Mouse (Mus musculus) limb, embryonic 11.5 days (tissue): ENCODE measurements around the gene Mpzl1. TPM values are rescaled to one million over a fixed set of nuclear protein-coding genes. Genes with fewer than 3 reads are reported as not detected.
A peak's percentile ranks its signal among the peaks of the same experiment; 100 is the strongest.

ENCODE experiments used
- ATAC-seq: fragments of 200-750 bp; cut with Nextera tagmentation; 2 replicates; pipeline ENCODE4 v1.8.0; 2017; ENCODE audit warnings: low read depth; ENCODE audit not compliant: insufficient number of reproducible peaks, low FRiP score, low TSS enrichment
- DNase-seq: peaks from one replicate; pipeline ENCODE4 v3.0.0-alpha.2; 2015; ENCODE audit warnings: low spot score
- H3K27ac ChIP-seq: fragments of 300-500 bp; sonication (generic); replicated peaks from 2 replicates; pipeline ENCODE4 v1.5.1; 2014; ENCODE audit warnings: low read depth, mild to moderate bottlenecking, low read length
- H3K27me3 ChIP-seq: fragments of 300-500 bp; sonication (generic); 2 replicates; pipeline ENCODE4 v1.6.1; 2014; ENCODE audit warnings: mild to moderate bottlenecking, low read length, mixed read lengths; ENCODE audit not compliant: control insufficient read depth, insufficient read depth
- H3K36me3 ChIP-seq: fragments of 300-500 bp; sonication (generic); 2 replicates; pipeline ENCODE4 v1.6.1; 2014; ENCODE audit warnings: mild to moderate bottlenecking, low read length, moderate library complexity, mixed read lengths; ENCODE audit not compliant: control insufficient read depth, insufficient read depth
- H3K4me1 ChIP-seq: fragments of 300-500 bp; sonication (generic); 2 replicates; pipeline ENCODE4 v1.6.1; 2014; ENCODE audit warnings: low read length, mixed read lengths; ENCODE audit not compliant: control insufficient read depth, insufficient read depth
- H3K4me2 ChIP-seq: fragments of 300-500 bp; sonication (generic); 2 replicates; pipeline ENCODE4 v1.6.1; 2014; ENCODE audit warnings: low read depth, mild to moderate bottlenecking, moderate library complexity; ENCODE audit not compliant: severe bottlenecking
- H3K4me3 ChIP-seq: fragments of 300-500 bp; sonication (generic); 2 replicates; pipeline ENCODE4 v1.5.1; 2014; ENCODE audit warnings: low read depth, low read length
- H3K9ac ChIP-seq: fragments of 300-500 bp; sonication (generic); 2 replicates; pipeline ENCODE4 v1.6.1; 2014; ENCODE audit warnings: mild to moderate bottlenecking, low read length
- H3K9me3 ChIP-seq: fragments of 300-500 bp; sonication (generic); 2 replicates; pipeline ENCODE4 v1.6.1; 2016; ENCODE audit warnings: low read length; ENCODE audit not compliant: control insufficient read depth
- WGBS: fragments of 180-500 bp; shearing (Covaris S2); extraction: QIAGEN DNeasy Blood & Tissue Kit; methylation state at CpG from one replicate; pipeline ENCODE4 v1.1.7; 2014; 5-methylcytosine and 5-hydroxymethylcytosine counted together
- polyA plus RNA-seq: library from polyadenylated mRNA; unstranded; fragments of >200 nt; fragmentation: Nextera tagmentation; extraction: Ambion mirVana; gene quantifications from 2 replicates; pipeline ENCODE4 v1.2.1, GENCODE M21; 2014

Mpzl1 gene
- polyA plus RNA-seq, 1 experiment from 2014 or later: 167 TPM

- ATAC-seq: no peak
- Histone ChIP-seq H3K9me3 (0 out of 2 replicates have a peak, but pooled peaks cover 2% of the 10 kb centered on the region), H3K4me2 (peak overlapping the region; percentile 3; the same call in 1 of the 2 replicates), H3K4me1 (peaks cover 11% of the 10 kb centered on the region; the same call in 1 of the 2 replicates), H3K36me3 (peaks cover 5% of the 10 kb centered on the region), H3K9ac (no peak overlapping the region), H3K27me3 (no peaks in the 10 kb centered on the region), H3K27ac (no peak overlapping the region), H3K4me3 (no peak overlapping the region)
- peak; percentile 42 for DNase-seq
- WGBS: 8% methylated on average over 15 of the region's 15 CpGs
Observed at GRCm38 (mm10) chr1:165617166-165617891, 17.0 kb downstream of the Mpzl1 start.

- Histone ChIP-seq H3K27ac (no peak overlapping the region), H3K4me1 (peaks cover 11% of the 10 kb centered on the region; the same call in 1 of the 2 replicates), H3K36me3 (peaks cover 5% of the 10 kb centered on the region), H3K4me2 (no peak overlapping the region; the same call in 1 of the 2 replicates), H3K9me3 (0 out of 2 replicates have a peak, but pooled peaks cover 2% of the 10 kb centered on the region), H3K4me3 (no peak overlapping the region), H3K9ac (no peak overlapping the region), H3K27me3 (no peaks in the 10 kb centered on the region)
- WGBS: 28% methylated on average over 7 of the region's 7 CpGs
- ATAC-seq (no peak), DNase-seq (no peak)
Observed at GRCm38 (mm10) chr1:165616652-165617051, 17.7 kb downstream of the Mpzl1 start.

- peaks cover 5% of the 10 kb centered on the region for H3K36me3 ChIP-seq
- no peaks in the 10 kb centered on the region for H3K27me3 ChIP-seq
- DNase-seq (no peak), ATAC-seq (no peak)
- no peak overlapping the region for H3K4me3 ChIP-seq
- peaks cover 11% of the 10 kb centered on the region; the same call in 1 of the 2 replicates for H3K4me1 ChIP-seq
- H3K9ac ChIP-seq: no peak overlapping the region
- no peak overlapping the region for H3K27ac ChIP-seq
- WGBS: 93% methylated on average over 3 of the region's 3 CpGs
- H3K4me2 ChIP-seq: no peak overlapping the region
- H3K9me3 ChIP-seq: 0 out of 2 replicates have a peak, but pooled peaks cover 2% of the 10 kb centered on the region
Observed at GRCm38 (mm10) chr1:165614793-165615192, 19.5 kb downstream of the Mpzl1 start.

DNA sequence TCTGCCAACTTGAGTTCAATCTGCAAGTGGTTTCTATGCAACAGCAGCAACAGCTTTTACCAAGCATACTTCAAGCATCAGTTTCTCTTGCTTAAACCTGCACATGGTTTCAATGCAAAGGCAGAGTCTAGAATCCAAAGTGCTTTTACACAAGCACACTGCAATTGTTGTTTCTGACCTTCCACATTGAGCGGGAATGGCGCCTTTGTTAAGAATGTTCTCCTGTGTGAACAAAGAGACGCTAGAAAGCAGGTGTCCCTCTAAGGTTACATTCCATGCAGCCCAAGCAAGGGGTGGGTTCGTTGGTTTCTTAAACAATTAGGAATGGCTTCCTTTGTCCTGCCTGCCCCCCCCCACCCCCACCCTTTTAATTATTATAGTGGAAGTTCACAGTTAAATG, 20.4 kb downstream of the Mpzl1 start:
- 87% methylated on average over 4 of the region's 4 CpGs for WGBS
- Histone ChIP-seq H3K36me3 (peaks cover 5% of the 10 kb centered on the region), H3K4me3 (no peak overlapping the region), H3K4me1 (peaks cover 11% of the 10 kb centered on the region; the same call in 1 of the 2 replicates), H3K9me3 (0 out of 2 replicates have a peak, but pooled peaks cover 2% of the 10 kb centered on the region), H3K27me3 (no peaks in the 10 kb centered on the region), H3K4me2 (no peak overlapping the region), H3K27ac (no peak overlapping the region), H3K9ac (no peak overlapping the region)
- no peak for DNase-seq
- ATAC-seq: no peak

DNA sequence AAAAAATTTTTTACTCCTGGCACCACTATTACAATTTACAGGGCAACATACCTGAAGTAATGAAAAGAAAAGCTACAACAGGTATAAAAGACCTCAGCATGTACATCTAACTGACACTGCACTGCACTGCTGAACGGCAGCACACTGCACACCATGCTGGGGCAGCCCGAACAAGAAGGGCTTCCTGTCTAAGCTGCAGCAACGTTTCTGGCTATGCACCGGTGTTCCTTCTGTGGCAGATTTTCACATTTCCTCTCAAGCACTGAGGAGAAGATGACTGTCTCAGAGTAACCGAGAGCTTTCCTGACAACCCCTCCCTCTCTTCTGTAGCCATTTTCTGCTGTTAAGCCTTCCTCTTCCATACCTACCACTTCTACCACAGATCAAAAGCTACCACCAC, 21.6 kb downstream of the Mpzl1 start:
- Histone ChIP-seq H3K4me2 (no peak overlapping the region), H3K4me3 (no peak overlapping the region), H3K9me3 (0 out of 2 replicates have a peak, but pooled peaks cover 2% of the 10 kb centered on the region), H3K36me3 (peaks cover 5% of the 10 kb centered on the region), H3K9ac (no peak overlapping the region), H3K27ac (no peak overlapping the region), H3K27me3 (no peaks in the 10 kb centered on the region), H3K4me1 (peaks cover 6% of the 10 kb centered on the region; the same call in 1 of the 2 replicates)
- ATAC-seq (no peak), DNase-seq (no peak)
- 71% methylated on average over 5 of the region's 5 CpGs for WGBS

GRCm38 (mm10) chr1:165610321-165610999, 23.9 kb downstream of the Mpzl1 start:
- Histone ChIP-seq H3K27ac (peak overlapping the region; percentile 33; the same call in 1 of the 2 replicates), H3K9ac (no peak overlapping the region), H3K4me1 (no peaks in the 10 kb centered on the region), H3K4me2 (no peak overlapping the region), H3K36me3 (peaks cover 5% of the 10 kb centered on the region), H3K4me3 (no peak overlapping the region), H3K9me3 (no peaks in the 10 kb centered on the region), H3K27me3 (no peaks in the 10 kb centered on the region)
- WGBS: 75% methylated on average over 9 of the region's 9 CpGs
- ATAC-seq: no peak
- DNase-seq: no peak

DNA sequence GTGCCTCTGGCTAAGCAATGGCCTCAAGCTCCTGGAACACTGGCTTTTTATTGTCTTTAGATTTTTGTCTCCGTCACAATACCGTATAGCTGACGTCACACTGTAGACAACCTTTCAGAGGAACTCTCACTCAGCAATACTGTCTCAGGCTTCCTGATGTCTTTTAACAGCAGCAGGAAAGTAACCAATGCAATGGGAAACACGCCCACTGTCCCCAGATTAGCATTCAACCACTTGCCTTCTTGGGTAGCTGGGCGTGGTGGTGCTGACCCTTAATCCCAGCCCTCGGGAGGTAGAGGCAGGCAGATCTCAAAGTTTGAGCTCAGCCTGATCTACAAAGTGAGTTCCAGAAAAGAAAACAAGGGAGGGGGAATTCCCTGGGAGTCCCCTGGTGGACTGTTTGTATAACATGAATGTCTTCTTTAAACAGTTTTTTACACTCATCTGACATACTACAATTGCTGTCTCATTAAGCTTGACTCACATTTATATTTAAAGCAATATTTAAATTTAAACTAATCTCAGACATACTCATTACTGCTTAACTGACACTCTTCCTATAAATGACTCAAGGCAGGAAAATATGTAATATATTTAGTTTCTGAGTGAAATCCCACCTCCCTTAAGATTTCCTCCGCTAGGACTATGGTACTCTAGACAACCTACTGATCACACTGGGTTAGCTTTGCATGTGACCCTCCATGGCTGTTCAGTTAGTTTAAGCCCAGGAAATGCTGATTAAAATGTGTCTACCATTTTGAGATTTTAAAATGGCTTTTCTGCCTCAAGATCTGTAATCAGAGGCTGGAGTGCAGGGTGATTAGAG, 24.6 kb downstream of the Mpzl1 start:
- Histone ChIP-seq H3K27ac (no peak overlapping the region), H3K4me1 (no peaks in the 10 kb centered on the region), H3K9ac (no peak overlapping the region), H3K4me2 (no peak overlapping the region), H3K4me3 (no peak overlapping the region), H3K36me3 (peaks cover under 1% of the 10 kb centered on the region; the same call in 1 of the 2 replicates), H3K9me3 (no peaks in the 10 kb centered on the region), H3K27me3 (no peaks in the 10 kb centered on the region)
- WGBS: 64% methylated on average over 7 of the region's 7 CpGs
- ATAC-seq: no peak
- DNase-seq: no peak

GRCm38 (mm10) chr1:165608904-165609303, 25.4 kb downstream of the Mpzl1 start:
- H3K36me3 ChIP-seq: peaks cover 4% of the 10 kb centered on the region; the same call in 1 of the 2 replicates
- no peaks in the 10 kb centered on the region for H3K4me1 ChIP-seq
- no peak overlapping the region for H3K27ac ChIP-seq
- ATAC-seq (no peak), DNase-seq (no peak)
- H3K9me3 ChIP-seq: no peaks in the 10 kb centered on the region
- no peak overlapping the region for H3K4me3 ChIP-seq
- no peak overlapping the region for H3K9ac ChIP-seq
- no peaks in the 10 kb centered on the region for H3K27me3 ChIP-seq
- 67% methylated on average over 4 of the region's 4 CpGs for WGBS
- no peak overlapping the region for H3K4me2 ChIP-seq
